Mouse (Mus musculus) midbrain, embryonic 11.5 days (tissue): ENCODE measurements around the gene Foxn3. TPM values are rescaled to one million over a fixed set of nuclear protein-coding genes. Genes with fewer than 3 reads are reported as not detected.

Experiments
- ATAC-seq: fragments of 200-750 bp; cut with Nextera tagmentation; 2 replicates; pipeline ENCODE4 v1.8.0; 2017; ENCODE audit warnings: moderate TSS enrichment, moderate library complexity; ENCODE audit not compliant: low FRiP score
- DNase-seq: peaks from one replicate; pipeline ENCODE4 v3.0.0; 2015; ENCODE audit warnings: low spot score; ENCODE audit errors: missing footprints
- H3K27ac ChIP-seq: fragments of 300-500 bp; sonication (generic); 2 replicates; pipeline ENCODE4 v1.5.1; 2014; ENCODE audit warnings: low read depth, low read length
- H3K27me3 ChIP-seq: fragments of 300-500 bp; sonication (generic); 2 replicates; pipeline ENCODE4 v1.6.1; 2014; ENCODE audit warnings: mild to moderate bottlenecking, low read length, moderate library complexity, mixed read lengths; ENCODE audit not compliant: control insufficient read depth, insufficient read depth
- H3K36me3 ChIP-seq: fragments of 300-500 bp; sonication (generic); 2 replicates; pipeline ENCODE4 v1.6.1; 2014; ENCODE audit warnings: mild to moderate bottlenecking, low read length, moderate library complexity, mixed read lengths; ENCODE audit not compliant: control insufficient read depth, insufficient read depth
- H3K4me1 ChIP-seq: fragments of 300-500 bp; sonication (generic); 2 replicates; pipeline ENCODE4 v1.6.1; 2014; ENCODE audit warnings: low read length; ENCODE audit not compliant: control insufficient read depth, insufficient read depth
- H3K4me2 ChIP-seq: fragments of 300-500 bp; sonication (generic); 2 replicates; pipeline ENCODE4 v1.6.1; 2014; ENCODE audit warnings: mild to moderate bottlenecking, moderate library complexity
- H3K4me3 ChIP-seq: fragments of 300-500 bp; sonication (generic); 2 replicates; pipeline ENCODE4 v1.5.1; 2014; ENCODE audit warnings: low read depth, low read length
- H3K9ac ChIP-seq: fragments of 300-500 bp; sonication (generic); 2 replicates; pipeline ENCODE4 v1.6.1; 2014; ENCODE audit warnings: low read length
- H3K9me3 ChIP-seq: fragments of 300-500 bp; sonication (generic); 2 replicates; pipeline ENCODE4 v1.6.1; 2016; ENCODE audit warnings: low read length; ENCODE audit not compliant: control insufficient read depth
- WGBS: fragments of 180-500 bp; shearing (Covaris S2); extraction: QIAGEN DNeasy Blood & Tissue Kit; methylation state at CpG from one replicate; pipeline ENCODE4 v1.1.7; 2014; 5-methylcytosine and 5-hydroxymethylcytosine counted together
- polyA plus RNA-seq: library from polyadenylated mRNA; unstranded; fragments of >200 nt; fragmentation: Nextera tagmentation; extraction: Ambion mirVana; gene quantifications from 2 replicates; pipeline ENCODE4 v1.2.1, GENCODE M21; 2014

Gene Foxn3
- polyA plus RNA-seq, 1 experiment from 2014 or later: 73.8 TPM

DNA sequence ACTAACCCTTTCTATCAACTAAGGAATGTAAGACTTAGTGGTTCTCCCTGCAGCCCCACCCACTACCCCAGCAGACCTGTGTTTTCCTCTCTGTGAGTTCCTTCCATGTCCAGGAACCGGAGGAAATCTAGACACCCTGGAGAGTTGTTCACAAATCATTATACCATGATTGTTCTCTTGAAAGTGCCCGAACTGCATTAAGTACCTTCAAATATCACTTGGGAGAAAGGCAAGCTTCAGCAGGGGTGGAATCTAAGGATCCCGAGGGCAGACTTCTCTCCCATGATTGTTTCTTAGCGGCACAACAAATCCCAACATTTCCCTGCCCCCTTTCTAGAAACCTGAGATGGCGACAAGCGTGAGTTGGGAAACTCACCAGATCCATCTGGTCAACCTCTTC is 247.5 kb downstream of the Foxn3 start:
- peaks cover 4% of the 10 kb centered on the region; the same call in 1 of the 2 replicates for H3K9me3 ChIP-seq
- WGBS: 92% methylated on average over 6 of the region's 6 CpGs
- H3K27me3 ChIP-seq: no peaks in the 10 kb centered on the region
- no peak overlapping the region for H3K4me3 ChIP-seq
- peaks cover 5% of the 10 kb centered on the region for H3K4me1 ChIP-seq
- H3K36me3 ChIP-seq: peaks cover 4% of the 10 kb centered on the region; the same call in 1 of the 2 replicates
- ATAC-seq (no peak), DNase-seq (no peak)
- no peak overlapping the region for H3K27ac ChIP-seq
- H3K9ac ChIP-seq: no peak overlapping the region
- no peak overlapping the region for H3K4me2 ChIP-seq

DNA sequence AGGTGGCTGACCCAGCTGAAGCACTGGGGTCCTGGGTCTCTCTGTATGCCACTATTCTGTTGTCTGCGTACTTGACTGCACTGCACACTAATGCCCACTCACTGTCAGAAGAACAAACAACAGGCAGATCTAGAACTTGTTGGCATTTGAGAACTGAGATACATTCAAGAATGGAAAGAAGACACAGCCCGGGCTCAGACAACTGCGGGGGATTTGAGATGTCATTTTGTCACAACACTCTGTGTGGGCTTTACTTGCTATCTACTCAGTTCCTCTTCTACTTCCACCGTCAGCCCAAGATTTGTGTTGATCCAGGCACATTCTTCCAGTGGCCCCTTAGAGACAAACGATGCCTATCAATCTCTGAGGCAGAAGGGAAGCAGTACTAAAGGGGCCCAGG is 248.6 kb downstream of the Foxn3 start:
- peaks cover 4% of the 10 kb centered on the region; the same call in 1 of the 2 replicates for H3K9me3 ChIP-seq
- H3K4me2 ChIP-seq: no peak overlapping the region
- 91% methylated on average over 5 of the region's 5 CpGs for WGBS
- no peak overlapping the region for H3K27ac ChIP-seq
- no peak overlapping the region for H3K9ac ChIP-seq
- H3K27me3 ChIP-seq: no peaks in the 10 kb centered on the region
- H3K4me3 ChIP-seq: no peak overlapping the region
- DNase-seq: no peak
- peaks cover 5% of the 10 kb centered on the region for H3K4me1 ChIP-seq
- no peak for ATAC-seq
- peaks cover 4% of the 10 kb centered on the region; the same call in 1 of the 2 replicates for H3K36me3 ChIP-seq

DNA sequence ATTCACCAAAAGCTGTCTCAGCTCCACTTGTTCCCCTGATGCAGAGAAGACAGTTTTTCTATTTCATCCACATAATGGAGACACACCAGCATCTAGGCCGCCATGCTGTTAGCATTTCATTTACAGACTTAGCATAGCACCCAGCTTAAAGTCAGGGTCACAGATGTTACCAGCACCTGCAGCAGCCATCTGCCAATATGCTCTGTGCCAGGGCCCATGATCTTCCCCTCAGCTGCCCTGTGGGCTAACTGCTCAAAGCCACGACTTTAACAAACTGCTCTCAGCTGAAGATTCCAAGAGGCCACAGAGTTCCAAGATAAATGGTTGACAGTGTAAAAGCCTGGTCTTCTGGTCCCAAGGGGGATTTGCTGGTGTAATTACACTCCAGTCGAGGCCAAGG is 252.1 kb downstream of the Foxn3 start:
- Histone ChIP-seq H3K9ac (0 out of 2 replicates have a peak overlapping the region, but pooled peaks have one; percentile 5), H3K9me3 (peaks cover under 1% of the 10 kb centered on the region; the same call in 1 of the 2 replicates), H3K4me2 (no peak overlapping the region), H3K27me3 (no peaks in the 10 kb centered on the region), H3K4me1 (peaks cover 18% of the 10 kb centered on the region), H3K36me3 (peaks cover under 1% of the 10 kb centered on the region; the same call in 1 of the 2 replicates), H3K27ac (no peak overlapping the region), H3K4me3 (no peak overlapping the region)
- WGBS: 66% methylated on average over 3 of the region's 3 CpGs
- DNase-seq (no peak), ATAC-seq (no peak)

DNA sequence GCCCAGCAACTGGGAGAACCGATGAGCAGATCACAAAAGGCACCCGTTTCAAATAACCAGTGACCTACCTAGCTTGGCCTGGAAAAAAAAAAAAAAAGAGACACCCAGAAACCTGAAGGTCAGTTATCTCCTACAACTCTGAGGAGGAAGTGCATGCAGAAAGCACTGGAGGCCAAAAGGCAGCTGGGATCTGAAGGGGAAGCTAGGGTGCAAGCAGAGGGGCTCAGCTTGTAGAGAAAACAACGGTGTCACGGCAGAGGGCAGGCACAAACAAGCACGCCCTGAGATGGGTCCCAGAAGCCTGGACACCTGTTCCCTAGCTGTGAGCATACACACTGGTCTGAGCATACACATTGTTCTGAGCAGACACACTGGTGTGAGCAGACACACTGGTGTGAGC is 253.4 kb downstream of the Foxn3 start:
- 81% methylated on average over 5 of the region's 5 CpGs for WGBS
- Histone ChIP-seq H3K4me3 (no peak overlapping the region), H3K4me1 (peaks cover 26% of the 10 kb centered on the region), H3K9ac (no peak overlapping the region), H3K4me2 (no peak overlapping the region), H3K27me3 (no peaks in the 10 kb centered on the region), H3K9me3 (no peaks in the 10 kb centered on the region), H3K27ac (no peak overlapping the region), H3K36me3 (no peaks in the 10 kb centered on the region)
- DNase-seq: no peak
- ATAC-seq: no peak

DNA sequence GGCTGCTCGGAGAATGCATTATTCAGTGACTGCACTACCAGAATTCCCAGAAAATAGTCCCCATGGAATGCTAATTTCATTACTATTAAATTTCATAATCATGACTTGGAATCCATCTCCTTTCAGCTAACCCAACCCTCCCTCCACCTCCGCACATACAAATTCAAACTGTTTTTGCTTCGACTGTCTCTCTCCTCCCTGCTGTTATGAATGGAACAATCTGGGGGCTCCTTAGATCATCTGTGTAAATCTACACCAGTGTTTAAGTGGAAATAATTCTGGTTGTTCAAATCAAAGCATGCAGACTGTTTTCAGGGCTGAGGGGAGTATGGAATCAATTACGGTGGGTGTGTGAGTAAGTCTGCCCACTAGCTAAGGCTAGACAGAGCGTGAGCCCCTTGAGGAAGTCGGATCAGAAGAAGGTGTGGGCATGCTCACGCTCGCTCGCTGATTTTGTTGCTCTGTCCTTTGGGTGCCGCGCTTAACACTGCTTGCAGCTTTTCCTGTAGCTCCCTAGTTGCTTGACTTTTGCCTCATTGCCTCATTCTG is 254.8 kb downstream of the Foxn3 start:
- H3K9ac ChIP-seq: no peak overlapping the region
- WGBS: 75% methylated on average over 11 of the region's 11 CpGs
- ATAC-seq (no peak; the same call in 1 of the 2 replicates), DNase-seq (no peak)
- H3K4me3 ChIP-seq: no peak overlapping the region
- H3K27me3 ChIP-seq: no peaks in the 10 kb centered on the region
- no peak overlapping the region for H3K4me2 ChIP-seq
- H3K9me3 ChIP-seq: no peaks in the 10 kb centered on the region
- H3K4me1 ChIP-seq: peaks cover 29% of the 10 kb centered on the region
- no peak overlapping the region; the same call in 1 of the 2 replicates for H3K27ac ChIP-seq
- no peaks in the 10 kb centered on the region for H3K36me3 ChIP-seq

DNA sequence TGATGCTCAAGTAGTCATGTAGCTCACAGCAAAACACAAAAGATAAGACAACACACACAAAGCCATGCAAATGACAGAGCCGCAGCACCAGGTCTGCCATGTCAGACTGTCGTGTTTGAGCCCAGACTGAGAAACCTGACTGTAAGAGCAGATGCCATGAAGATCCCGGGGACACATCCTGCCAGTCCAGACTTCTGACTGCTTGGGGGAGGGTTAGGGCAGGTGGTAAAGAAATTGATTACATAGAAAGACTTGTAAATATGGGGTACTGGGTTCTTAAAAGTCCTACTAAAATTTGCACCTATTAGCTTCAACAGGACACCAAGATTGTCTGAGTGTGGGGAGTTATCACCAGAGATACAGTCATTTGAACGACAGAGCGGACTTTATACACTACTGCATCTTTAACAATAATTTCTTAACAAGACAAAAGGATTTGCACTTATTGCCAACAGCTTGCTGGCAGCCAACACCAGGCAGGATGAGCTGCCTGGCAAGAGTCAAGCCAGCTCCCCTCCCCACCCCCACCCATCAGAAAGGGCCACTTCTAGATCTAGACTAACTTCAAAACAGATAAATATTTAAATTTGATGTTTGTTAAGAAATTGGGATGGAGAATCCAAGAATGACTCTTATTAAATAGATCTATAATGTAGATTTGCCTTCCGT is 256.7 kb downstream of the Foxn3 start:
- Histone ChIP-seq H3K27me3 (no peaks in the 10 kb centered on the region), H3K27ac (0 out of 2 replicates have a peak overlapping the region, but pooled peaks have one; percentile 3), H3K9me3 (no peaks in the 10 kb centered on the region), H3K4me2 (no peak overlapping the region), H3K4me3 (no peak overlapping the region), H3K4me1 (peaks cover 31% of the 10 kb centered on the region), H3K9ac (0 out of 2 replicates have a peak overlapping the region, but pooled peaks have one; percentile 18), H3K36me3 (no peaks in the 10 kb centered on the region)
- no peak for ATAC-seq
- WGBS: 69% methylated on average over 6 of the region's 6 CpGs
- no peak for DNase-seq

DNA sequence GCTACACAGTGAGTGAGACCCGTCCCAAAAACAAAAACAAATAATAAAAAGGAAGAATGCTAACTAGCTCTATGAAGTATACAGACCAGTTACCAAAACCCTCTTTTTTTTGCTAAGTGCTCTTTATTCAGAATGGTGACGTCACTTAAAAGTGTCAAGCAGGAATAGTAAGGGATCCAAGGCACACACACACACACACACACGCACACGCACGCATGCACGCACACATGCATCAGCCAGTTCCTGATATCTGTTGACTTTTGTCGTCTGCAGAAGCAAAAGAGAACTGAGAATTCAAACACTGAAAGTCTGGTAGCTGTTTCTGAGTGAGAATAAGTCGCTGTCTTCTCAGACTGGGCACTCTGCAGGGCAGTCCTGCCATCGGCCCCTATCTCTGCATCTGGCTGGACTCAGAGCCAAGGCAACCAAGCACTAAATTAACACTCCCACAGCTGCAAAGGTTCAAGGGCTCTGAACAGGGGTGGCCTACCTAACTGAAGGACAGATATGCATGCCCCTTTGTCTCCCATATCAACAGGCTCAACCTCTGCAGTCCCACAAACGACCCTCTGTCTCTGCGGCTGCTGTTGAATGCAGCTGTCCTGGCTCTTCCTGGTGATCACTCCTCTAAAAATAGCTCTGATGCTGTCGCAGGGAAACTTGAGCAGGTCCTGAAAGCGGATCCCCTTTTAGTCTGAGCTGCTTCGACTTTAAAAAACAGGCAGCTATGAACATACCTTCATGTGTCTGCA is 257.4 kb downstream of the Foxn3 start:
- Histone ChIP-seq H3K27me3 (no peaks in the 10 kb centered on the region), H3K4me1 (peaks cover 26% of the 10 kb centered on the region), H3K9ac (peak overlapping the region; percentile 30; the same call in 1 of the 2 replicates), H3K9me3 (no peaks in the 10 kb centered on the region), H3K36me3 (no peaks in the 10 kb centered on the region), H3K4me3 (no peak overlapping the region), H3K4me2 (no peak overlapping the region), H3K27ac (0 out of 2 replicates have a peak overlapping the region, but pooled peaks have one; percentile 3)
- WGBS: 62% methylated on average over 14 of the region's 14 CpGs
- ATAC-seq (no peak), DNase-seq (no peak)

DNA sequence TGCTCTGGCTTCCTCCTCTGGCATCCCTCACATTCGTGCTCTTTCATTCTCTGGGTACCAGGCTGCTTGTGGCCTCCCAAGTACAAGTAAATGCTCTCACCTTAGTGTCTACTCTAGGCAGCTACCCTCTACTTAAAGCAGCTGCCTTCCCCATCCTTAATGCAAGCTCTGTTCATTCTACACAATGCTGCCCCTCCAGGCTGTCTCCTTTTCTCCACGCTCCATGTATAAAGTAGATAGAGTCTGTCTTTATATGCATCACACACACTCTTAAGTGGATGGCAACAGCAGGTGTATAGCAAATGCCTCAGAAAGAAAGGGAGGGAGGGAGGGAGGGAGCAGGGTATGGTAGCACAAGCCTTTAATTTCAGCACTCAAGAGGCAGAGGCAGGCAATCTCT is 258.1 kb downstream of the Foxn3 start:
- WGBS: 76% methylated on average over 2 of the region's 2 CpGs
- Histone ChIP-seq H3K9ac (no peak overlapping the region), H3K27me3 (no peaks in the 10 kb centered on the region), H3K4me1 (peaks cover 32% of the 10 kb centered on the region), H3K4me3 (no peak overlapping the region), H3K27ac (no peak overlapping the region), H3K4me2 (no peak overlapping the region), H3K9me3 (no peaks in the 10 kb centered on the region), H3K36me3 (no peaks in the 10 kb centered on the region)
- DNase-seq: no peak
- no peak for ATAC-seq

DNA sequence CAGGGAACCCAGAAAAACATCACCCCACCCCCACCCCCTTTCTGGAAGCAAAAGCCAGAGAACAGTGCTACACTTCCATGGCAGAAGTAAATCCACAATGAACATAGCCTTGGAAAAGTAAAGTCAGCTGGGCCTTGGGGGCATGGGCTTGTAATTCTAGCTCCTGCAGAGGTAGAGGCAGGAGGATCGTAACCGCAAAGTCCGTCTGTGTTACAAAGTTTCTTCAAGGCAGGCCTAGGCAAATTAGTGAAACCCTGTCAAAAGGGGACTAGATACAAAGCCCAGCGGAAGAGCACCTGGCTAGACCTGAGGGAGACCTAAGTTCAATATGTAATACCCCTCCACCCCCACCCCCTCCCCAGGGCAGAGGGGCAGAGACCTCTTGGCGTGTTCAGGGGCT is 259.3 kb downstream of the Foxn3 start:
- Histone ChIP-seq H3K27me3 (no peaks in the 10 kb centered on the region), H3K9ac (no peak overlapping the region), H3K27ac (no peak overlapping the region), H3K9me3 (no peaks in the 10 kb centered on the region), H3K4me1 (peaks cover 44% of the 10 kb centered on the region), H3K4me2 (no peak overlapping the region), H3K4me3 (no peak overlapping the region), H3K36me3 (no peaks in the 10 kb centered on the region)
- no peak for ATAC-seq
- DNase-seq: no peak
- WGBS: 80% methylated on average over 5 of the region's 5 CpGs
